Mouse (Mus musculus): ENCODE measurements at regions not wholly inside any gene's neighbourhood (a gene's known extent, or its start where the extent isn't known, plus 50 kb on each side); places are given as distances from the start of the nearest gene placed in this dataset.

DNA sequence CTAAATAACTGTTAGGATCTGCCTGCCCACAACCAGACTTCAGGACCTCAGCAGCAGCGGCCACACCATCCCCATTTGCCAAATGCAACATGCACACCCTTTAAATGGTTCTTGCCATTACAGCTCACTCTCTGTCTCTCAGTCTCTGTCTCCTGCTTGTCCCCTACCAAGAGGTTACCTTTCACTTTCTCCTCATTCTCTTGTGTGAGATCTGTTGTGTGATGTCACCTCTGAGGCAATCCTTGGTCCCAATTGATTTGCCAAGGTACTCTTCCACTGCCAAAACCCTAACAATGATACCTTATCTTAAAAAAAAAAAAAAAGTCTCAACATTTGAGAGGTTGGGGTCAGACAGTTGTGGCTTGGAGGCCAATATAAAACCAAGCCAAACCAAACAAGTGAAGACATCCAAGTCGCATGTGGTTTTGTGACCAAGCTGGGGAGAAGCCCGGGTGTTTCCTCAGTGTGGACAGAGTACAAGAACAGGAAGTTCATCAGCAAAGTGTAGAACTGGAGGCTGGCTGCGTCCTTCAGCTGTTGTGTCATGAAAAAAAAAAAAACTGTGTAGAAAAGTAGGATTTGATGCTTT is 464.2 kb downstream of the Slc4a3 start:
- no peak for DNase-seq (ENCODE audit: low spot score)
- Histone ChIP-seq H3K4me1 (replicated peaks) (peaks cover 16% of the 10 kb centered on the region), H3K36me3 (no peaks in the 10 kb centered on the region), H3K27me3 (ENCODE audit: insufficient read depth, poor library complexity, severe bottlenecking) (0 out of 2 replicates have a peak, but pooled peaks cover 4% of the 10 kb centered on the region), H3K9me3 (0 out of 2 replicates have a peak, but pooled peaks cover 4% of the 10 kb centered on the region), H3K4me3 (no peak overlapping the region), H3K27ac (no peak overlapping the region)
- WGBS: 72% methylated on average over 4 of the region's 4 CpGs

DNA sequence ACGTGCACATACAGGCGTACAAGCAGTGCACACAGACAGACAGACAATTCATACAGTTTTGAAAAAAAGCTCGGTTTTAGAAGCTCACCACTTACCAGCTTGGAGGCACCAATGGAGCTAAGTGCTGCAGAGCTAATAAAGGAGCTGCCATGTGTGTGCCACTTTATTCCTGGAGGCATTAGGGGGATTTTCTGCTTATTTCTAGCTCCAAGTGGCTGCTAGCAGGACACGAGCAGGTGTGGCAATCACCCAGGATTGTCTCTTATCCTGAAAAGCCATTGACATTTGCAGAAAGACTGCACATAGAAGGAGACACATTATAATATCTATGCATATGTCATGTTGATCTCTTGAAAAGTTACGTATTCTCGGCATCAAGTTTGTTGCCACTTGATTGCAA is 472.5 kb downstream of the Slc4a3 start:
- Histone ChIP-seq H3K4me1 (replicated peaks) (no peaks in the 10 kb centered on the region), H3K27me3 (ENCODE audit: insufficient read depth, poor library complexity, severe bottlenecking) (no peaks in the 10 kb centered on the region), H3K27ac (no peak overlapping the region), H3K9me3 (no peaks in the 10 kb centered on the region), H3K4me3 (no peak overlapping the region), H3K36me3 (no peaks in the 10 kb centered on the region)
- no peak for DNase-seq (ENCODE audit: low spot score)
- 89% methylated on average over 6 of the region's 6 CpGs for WGBS

DNA sequence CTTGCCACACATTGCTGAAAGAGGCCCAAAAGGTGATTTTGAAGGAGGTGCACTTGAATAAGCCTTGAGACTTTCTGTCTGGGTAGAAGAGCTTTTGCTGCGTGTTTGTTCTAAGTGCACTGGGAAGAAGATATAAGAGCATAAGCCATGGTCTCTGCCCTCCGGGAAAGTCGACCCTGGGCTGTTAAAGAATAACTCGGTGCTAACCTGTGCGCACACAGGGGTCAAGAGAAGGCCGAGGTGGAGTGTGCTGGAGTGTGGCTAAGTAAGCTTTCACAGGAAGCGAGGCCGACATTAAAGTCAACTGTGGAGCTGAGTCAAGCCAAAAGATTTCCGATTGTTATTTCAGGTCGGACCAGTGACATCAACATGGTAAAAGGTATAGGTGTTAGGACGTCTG is 473.0 kb downstream of the Slc4a3 start:
- Histone ChIP-seq H3K36me3 (no peaks in the 10 kb centered on the region), H3K4me3 (no peak overlapping the region), H3K4me1 (replicated peaks) (no peaks in the 10 kb centered on the region), H3K9me3 (no peaks in the 10 kb centered on the region), H3K27ac (no peak overlapping the region), H3K27me3 (ENCODE audit: insufficient read depth, poor library complexity, severe bottlenecking) (no peaks in the 10 kb centered on the region)
- 82% methylated on average over 11 of the region's 11 CpGs for WGBS
- DNase-seq (ENCODE audit: low spot score): no peak

DNA sequence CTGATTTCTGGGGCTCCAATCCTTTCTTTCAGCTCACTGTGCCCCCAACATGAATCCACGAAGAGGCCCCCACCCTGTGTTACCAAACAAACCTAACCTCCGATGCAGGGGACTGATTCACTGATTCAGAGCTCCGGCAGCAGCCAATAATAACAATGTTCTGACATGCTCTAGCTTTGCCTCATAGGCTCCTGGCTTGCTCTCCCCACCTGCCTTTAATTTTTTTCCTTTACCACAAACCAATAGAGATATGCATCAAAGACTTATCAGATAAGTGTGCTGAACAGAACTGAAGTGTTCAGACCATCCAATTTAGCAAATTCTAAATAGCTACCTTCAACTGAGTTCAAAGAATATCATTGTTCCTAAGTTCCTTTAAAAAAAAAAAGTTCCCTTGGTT is 478.6 kb downstream of the Slc4a3 start:
- Histone ChIP-seq H3K4me1 (replicated peaks) (peaks cover 20% of the 10 kb centered on the region), H3K36me3 (no peaks in the 10 kb centered on the region), H3K9me3 (no peaks in the 10 kb centered on the region), H3K4me3 (no peak overlapping the region), H3K27ac (no peak overlapping the region), H3K27me3 (ENCODE audit: insufficient read depth, poor library complexity, severe bottlenecking) (no peaks in the 10 kb centered on the region; the same call in 1 of the 2 replicates)
- no peak for DNase-seq (ENCODE audit: low spot score)
- 60% methylated on average over 3 of the region's 3 CpGs for WGBS

DNA sequence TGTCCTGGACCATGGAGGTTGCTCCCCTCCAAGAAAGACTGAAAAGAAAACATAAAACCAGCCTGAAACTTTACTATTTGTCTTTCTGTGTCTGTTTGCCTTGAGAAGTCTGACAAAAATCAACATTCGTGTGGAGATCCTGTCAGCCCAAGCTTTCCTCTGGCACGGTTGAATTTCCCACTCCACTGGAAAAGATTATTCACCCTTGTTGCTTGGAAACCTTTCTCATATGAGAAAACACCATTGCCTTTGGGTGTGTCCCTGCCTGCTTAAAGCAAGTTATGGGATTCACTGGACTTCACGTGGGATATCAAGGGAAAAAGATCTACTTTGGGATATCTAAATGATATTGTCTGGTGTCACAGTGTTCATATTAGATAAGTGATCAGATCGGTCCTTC is 479.3 kb downstream of the Slc4a3 start:
- WGBS: 70% methylated on average over 4 of the region's 4 CpGs
- H3K36me3 ChIP-seq: no peaks in the 10 kb centered on the region
- no peaks in the 10 kb centered on the region for H3K9me3 ChIP-seq
- no peak for DNase-seq (ENCODE audit: low spot score)
- H3K4me3 ChIP-seq: no peak overlapping the region
- H3K27me3 ChIP-seq (ENCODE audit: insufficient read depth, poor library complexity, severe bottlenecking): no peaks in the 10 kb centered on the region; the same call in 1 of the 2 replicates
- H3K27ac ChIP-seq: no peak overlapping the region
- H3K4me1 ChIP-seq (replicated peaks): peaks cover 21% of the 10 kb centered on the region

DNA sequence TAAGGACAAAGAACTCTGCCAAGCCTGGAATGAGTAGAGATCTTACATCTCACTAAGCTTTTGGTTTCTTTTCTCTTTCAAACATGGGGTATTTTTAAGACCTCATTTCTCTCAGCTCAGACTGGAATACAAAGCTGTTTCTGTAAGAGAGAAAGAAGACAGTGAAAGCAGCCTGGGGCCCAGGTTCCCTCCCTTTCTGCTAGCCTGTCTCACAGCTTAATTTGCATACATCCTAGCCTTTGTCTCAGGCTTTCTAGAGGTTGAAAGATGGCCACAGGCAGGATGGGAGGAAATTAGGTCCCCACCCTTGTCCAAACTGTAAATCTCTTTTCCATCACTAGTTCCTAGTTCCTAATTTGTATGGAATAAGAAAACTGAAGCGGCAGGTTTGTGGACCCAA is 483.0 kb downstream of the Slc4a3 start:
- peak overlapping the region; percentile 78 for H3K27ac ChIP-seq
- 63% methylated on average over 1 of the region's 1 CpGs for WGBS
- DNase-seq (ENCODE audit: low spot score): no peak
- H3K4me1 ChIP-seq (replicated peaks): peaks cover 21% of the 10 kb centered on the region
- H3K36me3 ChIP-seq: no peaks in the 10 kb centered on the region
- H3K9me3 ChIP-seq: no peaks in the 10 kb centered on the region
- H3K4me3 ChIP-seq: no peak overlapping the region
- no peaks in the 10 kb centered on the region; the same call in 1 of the 2 replicates for H3K27me3 ChIP-seq (ENCODE audit: insufficient read depth, poor library complexity, severe bottlenecking)

DNA sequence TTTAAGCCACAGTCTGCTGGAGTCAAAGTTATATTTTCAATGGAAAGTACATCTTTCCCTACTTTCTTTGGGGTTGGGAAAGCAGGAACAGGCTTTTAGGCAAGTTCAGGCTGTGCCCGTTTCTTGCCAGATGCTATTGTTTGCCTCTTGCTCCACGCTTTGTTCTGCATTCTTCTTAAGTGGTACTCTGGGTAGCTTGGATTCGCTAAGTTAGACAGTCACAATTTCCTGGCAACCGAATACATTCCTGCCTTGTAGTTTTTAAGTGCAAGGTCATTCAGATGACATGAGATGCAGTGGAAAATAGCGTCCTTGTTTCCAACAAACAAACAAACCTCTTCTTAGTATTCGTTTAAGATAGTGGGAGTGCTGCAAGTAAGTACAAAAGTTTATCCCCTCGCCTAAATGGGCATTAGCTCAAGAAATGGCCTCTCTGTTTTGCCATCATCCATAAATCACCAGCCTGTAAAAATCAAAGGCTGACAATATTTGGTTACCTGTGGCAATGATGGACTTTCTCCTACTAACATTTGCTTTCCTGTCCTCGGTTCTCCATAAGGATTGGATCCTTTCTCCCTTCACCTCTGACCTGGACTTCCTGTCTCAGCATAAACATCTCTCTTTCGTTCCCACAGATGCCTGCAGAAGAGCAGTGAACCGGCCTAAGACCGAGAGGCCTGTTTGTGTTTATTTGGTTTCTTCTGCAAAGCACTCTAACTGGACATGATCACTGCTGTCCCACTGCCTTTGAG is 485.3 kb downstream of the Slc4a3 start:
- peaks cover 14% of the 10 kb centered on the region for H3K4me1 ChIP-seq (replicated peaks)
- H3K9me3 ChIP-seq: no peaks in the 10 kb centered on the region
- no peaks in the 10 kb centered on the region for H3K36me3 ChIP-seq
- no peak overlapping the region for H3K27ac ChIP-seq
- WGBS: 69% methylated on average over 11 of the region's 11 CpGs
- DNase-seq (ENCODE audit: low spot score): no peak
- no peak overlapping the region for H3K4me3 ChIP-seq
- H3K27me3 ChIP-seq (ENCODE audit: insufficient read depth, poor library complexity, severe bottlenecking): no peaks in the 10 kb centered on the region; the same call in 1 of the 2 replicates

DNA sequence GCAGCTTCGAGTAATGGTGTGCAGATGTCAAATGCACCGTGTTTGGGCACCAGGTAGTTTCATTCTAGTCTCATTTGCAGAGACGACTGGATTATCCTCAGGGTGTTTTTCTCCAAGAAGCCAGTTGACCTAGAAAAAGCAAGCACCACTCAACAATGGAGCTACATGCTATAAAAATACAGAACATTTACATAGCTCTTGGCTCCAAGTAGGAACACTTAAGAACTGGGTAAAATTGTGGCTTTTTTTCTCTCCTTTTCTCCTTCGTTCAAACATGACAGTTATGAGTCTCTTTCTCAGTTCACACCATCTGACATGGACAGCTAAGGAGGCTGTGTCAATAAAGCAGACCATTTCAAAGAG is 485.8 kb downstream of the Slc4a3 start:
- no peak for DNase-seq (ENCODE audit: low spot score)
- no peak overlapping the region for H3K27ac ChIP-seq
- H3K4me1 ChIP-seq (replicated peaks): peaks cover 14% of the 10 kb centered on the region
- H3K36me3 ChIP-seq: no peaks in the 10 kb centered on the region
- H3K4me3 ChIP-seq: no peak overlapping the region
- H3K9me3 ChIP-seq: no peaks in the 10 kb centered on the region
- WGBS: 62% methylated on average over 4 of the region's 4 CpGs
- no peaks in the 10 kb centered on the region for H3K27me3 ChIP-seq (ENCODE audit: insufficient read depth, poor library complexity, severe bottlenecking)

DNA sequence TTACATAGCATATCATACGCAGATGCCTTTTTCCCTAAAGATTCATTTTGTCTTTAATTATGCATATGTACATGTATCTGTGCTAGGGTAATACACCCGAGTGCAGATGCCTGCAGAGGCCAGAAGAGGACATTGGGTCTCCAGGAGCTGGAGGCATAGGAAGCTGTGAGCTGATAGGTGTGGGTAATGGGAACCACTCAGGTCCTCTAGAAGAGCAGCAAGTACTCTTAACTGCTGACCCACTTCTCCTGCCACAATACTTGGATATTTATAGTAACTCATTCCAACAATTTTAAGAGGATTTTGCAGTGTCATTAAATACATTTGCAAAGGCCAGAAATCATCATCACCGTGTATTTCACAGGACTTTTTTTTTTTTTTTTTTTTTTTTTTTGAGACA is 486.6 kb downstream of the Slc4a3 start:
- DNase-seq (ENCODE audit: low spot score): no peak
- H3K36me3 ChIP-seq: no peaks in the 10 kb centered on the region
- no peak overlapping the region for H3K27ac ChIP-seq
- no peaks in the 10 kb centered on the region for H3K27me3 ChIP-seq (ENCODE audit: insufficient read depth, poor library complexity, severe bottlenecking)
- no peaks in the 10 kb centered on the region for H3K9me3 ChIP-seq
- H3K4me3 ChIP-seq: no peak overlapping the region
- H3K4me1 ChIP-seq (replicated peaks): peaks cover 14% of the 10 kb centered on the region
- 85% methylated on average over 3 of the region's 3 CpGs for WGBS

DNA sequence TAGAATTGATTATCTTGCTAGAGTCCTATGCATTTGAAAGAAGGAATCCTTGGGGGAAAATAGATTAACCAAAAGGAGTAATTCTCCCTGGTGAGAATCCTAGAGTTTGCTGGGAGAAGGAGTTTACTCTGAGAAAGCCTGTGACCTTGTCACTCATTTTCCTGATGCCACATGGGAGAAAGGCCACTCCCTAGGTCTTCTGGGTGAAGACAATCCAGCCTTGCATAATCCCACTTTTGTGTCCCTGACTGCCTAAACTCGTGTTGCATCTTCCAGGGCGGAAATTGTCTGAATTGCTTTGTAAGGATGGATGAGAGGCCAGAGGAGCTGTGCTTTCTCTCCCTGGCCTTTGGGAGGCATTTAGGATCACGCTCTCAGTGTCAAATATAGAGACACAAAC is 490.2 kb downstream of the Slc4a3 start:
- no peak overlapping the region for H3K27ac ChIP-seq

DNA sequence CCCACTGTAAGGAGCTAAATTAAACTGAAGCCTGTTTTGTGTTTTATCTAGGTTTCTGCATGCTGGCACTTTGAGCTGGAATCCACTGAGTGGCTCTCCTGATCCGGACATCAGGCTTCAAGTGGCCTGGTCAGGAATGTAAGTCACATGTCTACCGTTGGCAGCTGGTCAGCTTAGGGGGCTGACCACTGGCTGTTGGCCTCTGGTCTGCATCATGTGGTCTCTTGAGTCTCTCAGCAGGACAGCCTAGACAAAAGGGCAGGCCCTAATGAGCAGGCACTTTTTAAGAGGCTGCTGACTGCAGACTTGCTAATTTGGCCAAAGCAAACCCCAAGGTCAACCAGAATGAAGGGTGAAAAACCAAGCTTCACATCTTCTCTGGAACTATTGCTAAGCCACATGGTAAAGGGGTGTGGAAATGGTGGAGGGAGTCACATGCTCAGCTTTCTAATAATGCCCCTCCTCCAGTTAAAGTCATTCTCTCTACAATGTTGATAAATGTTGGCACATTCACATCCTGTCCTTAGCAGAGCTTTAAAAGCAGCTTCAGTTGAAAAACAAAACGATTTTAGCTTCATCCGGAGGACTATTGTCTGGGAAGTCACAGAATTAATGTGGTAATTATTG is 493.1 kb downstream of the Slc4a3 start:
- H3K4me1 ChIP-seq (replicated peaks): peaks cover 7% of the 10 kb centered on the region; the same call in 1 of the 2 replicates
- H3K27me3 ChIP-seq (ENCODE audit: insufficient read depth, poor library complexity, severe bottlenecking): no peaks in the 10 kb centered on the region
- DNase-seq (ENCODE audit: low spot score): peak; percentile 14
- no peaks in the 10 kb centered on the region for H3K36me3 ChIP-seq
- H3K27ac ChIP-seq: no peak overlapping the region
- H3K9me3 ChIP-seq: no peaks in the 10 kb centered on the region
- no peak overlapping the region for H3K4me3 ChIP-seq
- 69% methylated on average over 4 of the region's 4 CpGs for WGBS

More for the DNA sequence above, 490.2 kb downstream of the Slc4a3 start:
- WGBS: 43% methylated on average over 3 of the region's 3 CpGs
- Histone ChIP-seq H3K36me3 (no peaks in the 10 kb centered on the region), H3K4me3 (no peak overlapping the region), H3K9me3 (no peaks in the 10 kb centered on the region), H3K4me1 (replicated peaks) (peaks cover 7% of the 10 kb centered on the region; the same call in 1 of the 2 replicates), H3K27me3 (ENCODE audit: insufficient read depth, poor library complexity, severe bottlenecking) (no peaks in the 10 kb centered on the region)
- DNase-seq (ENCODE audit: low spot score): no peak

DNA sequence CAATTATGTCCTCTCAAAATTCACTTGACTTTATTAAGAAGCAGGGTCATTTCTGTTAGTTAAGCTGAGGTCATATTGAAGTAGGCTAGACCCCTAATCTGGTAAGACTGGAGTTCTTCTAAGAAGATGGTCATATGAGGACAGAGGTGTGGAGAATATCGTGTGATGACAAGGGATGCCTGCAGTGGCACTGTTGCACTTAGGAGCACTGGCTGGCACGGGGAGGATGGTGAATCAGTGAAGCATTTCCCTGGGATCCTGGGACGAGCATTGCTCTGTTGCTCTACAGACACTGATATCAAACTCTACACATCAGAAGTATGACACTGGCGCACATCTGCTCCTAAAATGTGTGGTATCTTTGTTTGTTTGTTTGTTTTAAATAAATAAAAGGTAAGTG is 493.6 kb downstream of the Slc4a3 start:
- no peak overlapping the region for H3K27ac ChIP-seq
- no peaks in the 10 kb centered on the region for H3K27me3 ChIP-seq (ENCODE audit: insufficient read depth, poor library complexity, severe bottlenecking)
- no peak for DNase-seq (ENCODE audit: low spot score)
- peaks cover 7% of the 10 kb centered on the region; the same call in 1 of the 2 replicates for H3K4me1 ChIP-seq (replicated peaks)
- no peaks in the 10 kb centered on the region for H3K36me3 ChIP-seq
- H3K4me3 ChIP-seq: no peak overlapping the region
- no peaks in the 10 kb centered on the region for H3K9me3 ChIP-seq
- WGBS: 87% methylated on average over 4 of the region's 4 CpGs

DNA sequence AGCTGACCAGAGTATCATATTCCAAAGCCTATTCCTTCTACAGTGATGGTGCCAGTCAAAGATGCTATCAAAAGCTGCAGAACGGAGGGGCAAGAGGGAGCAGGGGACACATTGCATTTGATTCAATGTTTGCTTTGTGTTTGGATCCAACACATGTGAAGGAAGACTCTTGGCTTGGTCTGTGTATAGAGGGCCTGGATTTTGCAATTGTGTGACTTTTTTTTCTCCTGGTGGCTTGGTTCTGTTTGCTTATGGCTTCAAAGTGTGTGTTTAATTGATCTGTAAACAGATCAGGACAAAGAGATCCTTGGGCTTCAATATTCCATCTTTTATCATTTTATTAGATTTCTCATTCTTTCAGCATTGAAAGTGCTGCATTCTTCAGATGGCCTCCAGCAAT is 504.2 kb downstream of the Slc4a3 start:
- Histone ChIP-seq H3K27me3 (ENCODE audit: insufficient read depth, poor library complexity, severe bottlenecking) (no peaks in the 10 kb centered on the region), H3K4me1 (replicated peaks) (peaks cover 14% of the 10 kb centered on the region), H3K27ac (no peak overlapping the region), H3K9me3 (no peaks in the 10 kb centered on the region), H3K4me3 (no peak overlapping the region), H3K36me3 (no peaks in the 10 kb centered on the region)
- WGBS: 66% methylated on average over 1 of the region's 1 CpGs
- DNase-seq (ENCODE audit: low spot score): no peak
